Mouse (Mus musculus) forebrain, embryonic 13.5 days (tissue): Measurements from ENCODE around the gene Ccr10. TPM values are rescaled to one million over a fixed set of nuclear protein-coding genes. Genes with fewer than 3 reads are reported as not detected.

Experiments
- ATAC-seq: fragments of 200-750 bp; cut with Nextera tagmentation; 2 replicates; pipeline ENCODE4 v1.8.0; 2017
- H3K27ac ChIP-seq: fragments of 300-500 bp; sonication (generic); 2 replicates; pipeline ENCODE4 v1.5.1; 2015; ENCODE audit warnings: inconsistent platforms, mild to moderate bottlenecking, moderate library complexity
- H3K27me3 ChIP-seq: fragments of 300-500 bp; sonication (generic); 2 replicates; pipeline ENCODE4 v1.6.1; 2015; ENCODE audit warnings: mild to moderate bottlenecking, inconsistent platforms
- H3K36me3 ChIP-seq: fragments of 300-500 bp; sonication (generic); 2 replicates; pipeline ENCODE4 v1.6.1; 2015; ENCODE audit warnings: mild to moderate bottlenecking, inconsistent platforms; ENCODE audit not compliant: poor library complexity, severe bottlenecking
- H3K4me1 ChIP-seq: fragments of 300-500 bp; sonication (generic); 2 replicates; pipeline ENCODE4 v1.6.1; 2015; ENCODE audit warnings: inconsistent platforms
- H3K4me2 ChIP-seq: fragments of 300-500 bp; sonication (generic); 2 replicates; pipeline ENCODE4 v1.6.1; 2015; ENCODE audit warnings: inconsistent platforms, mild to moderate bottlenecking, moderate library complexity
- H3K4me3 ChIP-seq: fragments of 300-500 bp; sonication (generic); 2 replicates; pipeline ENCODE4 v1.5.1; 2015; ENCODE audit warnings: mild to moderate bottlenecking, inconsistent platforms
- H3K9ac ChIP-seq: fragments of 300-500 bp; sonication (generic); 2 replicates; pipeline ENCODE4 v1.6.1; 2015; ENCODE audit warnings: mild to moderate bottlenecking, inconsistent platforms
- H3K9me3 ChIP-seq: fragments of 300-500 bp; sonication (generic); replicated peaks from 2 replicates; pipeline ENCODE4 v1.6.1; 2016; ENCODE audit warnings: inconsistent platforms
- WGBS: fragments of 180-500 bp; shearing (Covaris S2); methylation state at CpG from one replicate; pipeline ENCODE4 v1.1.7; 2015; 5-methylcytosine and 5-hydroxymethylcytosine counted together
- polyA plus RNA-seq: library from polyadenylated mRNA; unstranded; fragments of >200 nt; fragmentation: Nextera tagmentation; extraction: Ambion mirVana; gene quantifications from 2 replicates; pipeline ENCODE4 v1.2.1, GENCODE M21; 2015

The Ccr10 gene
- polyA plus RNA-seq = 0.10 TPM in 1 of 2 replicates, not detected in the other

DNA sequence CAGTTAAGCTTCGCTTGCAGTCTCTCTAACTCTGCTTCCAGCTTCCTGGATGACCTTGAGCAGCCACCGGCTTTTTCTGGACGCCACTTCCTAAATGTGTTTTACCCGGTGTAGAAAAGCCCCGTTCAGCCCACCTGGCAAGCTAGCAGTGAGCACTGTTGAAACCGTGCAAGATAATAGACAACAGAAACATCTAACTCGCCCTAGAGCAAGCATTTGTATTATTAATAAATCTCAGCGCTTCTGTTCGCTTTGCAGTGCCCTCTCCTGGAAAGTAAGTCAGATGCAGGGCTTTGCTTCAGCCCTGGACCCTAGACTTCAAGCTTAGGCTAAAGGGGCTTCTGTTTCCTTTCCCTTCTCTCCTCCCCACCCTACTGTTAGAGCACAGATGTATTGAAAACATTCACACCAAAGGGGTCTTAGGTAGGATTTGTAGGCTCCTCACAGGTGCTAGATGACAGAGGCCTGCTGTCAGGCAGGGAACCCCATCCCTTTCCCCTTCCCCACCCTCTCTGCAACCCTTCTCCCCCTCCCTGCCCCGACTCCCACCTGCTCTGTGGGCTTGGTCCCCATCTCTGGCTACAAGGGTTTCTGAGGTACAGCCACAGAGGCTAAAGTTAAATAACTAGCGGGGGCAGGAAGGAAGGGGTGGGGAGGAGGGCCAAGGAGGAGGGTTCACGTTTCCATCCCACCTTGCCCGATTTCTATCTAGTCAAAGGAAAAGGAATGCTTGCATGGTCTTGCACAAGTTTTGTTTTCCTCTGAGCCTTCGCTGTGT is at the start of gene Ccr10:
Gene Ccr10 (minus strand): TSS at position 593 of the 778 bp plus-strand sequence.
- peak within 1 kb of the TSS; percentile 51 for H3K9ac ChIP-seq
- H3K27ac ChIP-seq = no peak within 1 kb of the TSS
- peaks cover 75% of the 10 kb centered on the region for H3K27me3 ChIP-seq
- H3K4me2 ChIP-seq = peak within 1 kb of the TSS; percentile 63
- WGBS = 26% methylated on average over 14 of the region's 14 CpGs
- ATAC-seq = no peak
- no peaks in the 10 kb centered on the region for H3K9me3 ChIP-seq
- peaks cover 68% of the 10 kb centered on the region for H3K4me1 ChIP-seq
- no peaks in the 10 kb centered on the region for H3K36me3 ChIP-seq
- H3K4me3 ChIP-seq = peak within 1 kb of the TSS; percentile 34

DNA sequence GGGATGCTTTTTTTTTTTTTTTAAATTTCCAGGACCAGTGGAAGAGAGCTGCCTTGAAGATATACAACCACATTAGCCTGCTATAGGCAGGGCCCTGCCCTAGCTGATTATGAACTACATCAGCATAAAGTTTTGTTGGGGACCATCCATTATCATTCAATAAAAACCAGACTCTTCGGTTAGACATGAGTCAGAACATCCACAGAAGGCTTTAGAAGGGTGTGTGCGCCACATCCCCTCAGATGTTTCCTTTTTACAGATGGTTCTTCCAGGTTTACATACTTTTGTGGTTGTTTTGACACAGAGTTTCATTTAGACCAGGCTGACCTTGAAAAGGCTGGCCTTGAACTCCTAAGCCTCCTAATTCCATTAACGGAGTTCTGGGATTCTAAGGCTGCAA is 49.1 kb upstream of the Ccr10 start:
- H3K9ac ChIP-seq = no peak overlapping the region
- no peak for ATAC-seq
- H3K4me3 ChIP-seq = no peak overlapping the region
- peaks cover 9% of the 10 kb centered on the region; the same call in 1 of the 2 replicates for H3K27me3 ChIP-seq
- no peaks in the 10 kb centered on the region for H3K9me3 ChIP-seq
- no peak overlapping the region for H3K4me2 ChIP-seq
- H3K36me3 ChIP-seq = no peaks in the 10 kb centered on the region
- 93% methylated on average over 3 of the region's 3 CpGs for WGBS
- no peak overlapping the region for H3K27ac ChIP-seq
- 0 out of 2 replicates have a peak, but pooled peaks cover 11% of the 10 kb centered on the region for H3K4me1 ChIP-seq

DNA sequence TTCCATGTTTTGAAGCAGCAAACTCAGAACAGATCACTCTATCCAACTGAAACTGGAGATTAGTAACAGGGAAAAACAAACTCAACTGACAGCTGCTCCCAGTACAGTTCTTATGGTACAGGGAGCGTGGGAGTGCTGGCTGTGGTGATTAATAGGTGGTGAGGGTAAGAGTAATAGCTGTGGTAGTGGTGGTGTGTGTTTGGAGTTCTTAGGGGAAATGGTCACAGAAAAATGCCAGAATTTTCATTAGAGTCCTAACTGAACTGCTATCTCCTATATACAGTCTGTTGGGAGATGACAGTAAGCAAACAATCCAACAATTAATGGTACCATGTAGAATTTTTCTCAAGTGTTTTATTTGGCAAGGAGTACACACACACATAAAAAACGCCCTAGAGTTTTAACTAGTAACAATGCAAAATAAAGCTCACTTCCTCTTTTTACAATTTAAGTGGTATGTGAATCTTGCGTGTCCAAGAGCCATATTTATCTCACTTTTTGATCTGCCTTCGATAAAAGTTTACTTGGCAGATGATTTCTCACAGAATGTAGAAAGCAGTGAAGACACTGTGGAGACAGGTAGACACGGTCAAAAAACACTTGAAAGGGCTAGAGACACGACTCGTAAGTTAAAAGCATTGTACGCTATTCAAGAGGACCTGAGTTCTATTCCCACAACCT is 46.2 kb upstream of the Ccr10 start:
- H3K36me3 ChIP-seq = no peaks in the 10 kb centered on the region
- 92% methylated on average over 8 of the region's 8 CpGs for WGBS
- ATAC-seq = no peak
- no peak overlapping the region for H3K9ac ChIP-seq
- H3K4me1 ChIP-seq = 0 out of 2 replicates have a peak, but pooled peaks cover 8% of the 10 kb centered on the region
- H3K27ac ChIP-seq = no peak overlapping the region
- no peak overlapping the region for H3K4me3 ChIP-seq
- H3K27me3 ChIP-seq = no peaks in the 10 kb centered on the region
- H3K9me3 ChIP-seq = no peaks in the 10 kb centered on the region
- no peak overlapping the region for H3K4me2 ChIP-seq

DNA sequence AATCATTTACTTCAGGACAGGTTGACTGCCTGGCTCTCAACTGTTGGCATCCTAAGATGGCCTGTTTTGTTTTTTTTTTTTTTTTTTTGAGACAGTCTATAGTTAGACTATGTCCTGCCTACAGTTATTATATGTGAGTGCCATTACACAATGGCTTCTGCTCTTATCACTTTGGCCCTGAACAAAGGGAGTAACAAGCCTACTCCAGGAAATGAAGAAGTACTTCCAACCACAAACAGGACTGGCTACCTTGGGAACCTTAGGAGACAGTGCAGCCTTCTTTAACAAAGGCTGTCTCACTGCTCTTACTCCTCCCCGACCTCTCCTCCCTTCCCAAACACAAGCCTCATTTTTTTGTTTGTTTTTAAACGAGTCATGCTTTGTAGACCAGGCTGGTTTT is 45.6 kb upstream of the Ccr10 start:
- H3K36me3 ChIP-seq = no peaks in the 10 kb centered on the region
- H3K4me3 ChIP-seq = no peak overlapping the region
- no peak overlapping the region for H3K4me2 ChIP-seq
- ATAC-seq = no peak
- H3K27ac ChIP-seq = no peak overlapping the region
- 0 out of 2 replicates have a peak, but pooled peaks cover 8% of the 10 kb centered on the region for H3K4me1 ChIP-seq
- no peaks in the 10 kb centered on the region for H3K27me3 ChIP-seq
- H3K9me3 ChIP-seq = no peaks in the 10 kb centered on the region
- no peak overlapping the region for H3K9ac ChIP-seq
- 64% methylated on average over 2 of the region's 2 CpGs for WGBS

DNA sequence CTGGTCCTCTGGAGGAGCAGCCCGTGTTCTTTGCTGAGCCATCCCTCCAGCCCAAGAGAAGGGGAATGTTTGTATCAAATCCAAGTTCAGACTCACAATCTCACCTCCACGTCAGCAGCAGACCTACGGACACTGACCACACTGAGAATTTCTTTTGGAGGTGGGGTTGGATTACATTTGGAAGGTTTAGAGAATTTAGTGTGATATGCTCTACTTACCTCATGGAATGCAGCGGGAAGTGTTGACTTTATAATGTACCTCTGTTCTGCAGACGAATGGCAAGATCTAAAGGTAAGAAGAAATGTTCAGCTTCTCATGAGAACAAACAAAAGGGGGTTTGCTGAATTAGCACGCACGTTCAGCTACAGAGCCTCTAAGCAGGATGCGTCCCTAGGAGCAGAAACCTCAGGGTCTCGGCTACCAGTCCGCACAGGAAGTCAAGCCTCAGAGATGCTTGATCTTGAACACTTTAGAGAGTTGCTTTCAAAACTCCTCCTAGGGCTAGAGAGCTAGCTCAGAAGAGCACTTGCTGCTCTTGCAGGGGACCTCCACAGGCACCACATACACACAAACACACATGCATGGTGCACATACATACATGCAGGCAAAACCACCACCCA is 43.3 kb upstream of the Ccr10 start:
- no peak for ATAC-seq
- Histone ChIP-seq H3K36me3 (peaks cover 16% of the 10 kb centered on the region; the same call in 1 of the 2 replicates), H3K4me2 (no peak overlapping the region), H3K27ac (no peak overlapping the region), H3K27me3 (no peaks in the 10 kb centered on the region), H3K9me3 (no peaks in the 10 kb centered on the region), H3K4me1 (no peaks in the 10 kb centered on the region), H3K4me3 (no peak overlapping the region), H3K9ac (no peak overlapping the region)
- 82% methylated on average over 10 of the region's 10 CpGs for WGBS

DNA sequence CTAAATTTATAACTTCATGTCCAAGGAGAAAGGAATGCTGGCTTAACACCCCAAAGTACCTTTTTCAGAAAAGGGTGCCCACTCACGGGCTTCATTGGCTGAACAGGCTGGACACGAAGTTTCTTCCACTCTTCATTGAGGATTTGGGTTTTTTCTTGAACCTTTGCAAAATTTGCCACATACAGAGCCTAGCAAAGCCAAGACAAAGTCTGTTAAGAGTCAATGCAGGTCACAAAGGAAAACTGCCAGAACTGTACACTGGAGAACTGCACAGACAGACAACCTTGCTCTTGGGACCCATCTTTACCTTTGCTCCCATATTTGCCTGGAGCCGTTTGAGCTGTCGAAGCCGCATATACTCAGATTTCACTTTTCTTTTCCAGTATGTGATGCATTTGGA is 41.7 kb upstream of the Ccr10 start:
- H3K4me1 ChIP-seq = no peaks in the 10 kb centered on the region
- H3K9ac ChIP-seq = no peak overlapping the region
- no peaks in the 10 kb centered on the region for H3K27me3 ChIP-seq
- ATAC-seq = no peak
- H3K27ac ChIP-seq = no peak overlapping the region
- WGBS = 93% methylated on average over 5 of the region's 5 CpGs
- H3K4me3 ChIP-seq = no peak overlapping the region
- H3K4me2 ChIP-seq = no peak overlapping the region
- H3K9me3 ChIP-seq = no peaks in the 10 kb centered on the region
- H3K36me3 ChIP-seq = peaks cover 26% of the 10 kb centered on the region

DNA sequence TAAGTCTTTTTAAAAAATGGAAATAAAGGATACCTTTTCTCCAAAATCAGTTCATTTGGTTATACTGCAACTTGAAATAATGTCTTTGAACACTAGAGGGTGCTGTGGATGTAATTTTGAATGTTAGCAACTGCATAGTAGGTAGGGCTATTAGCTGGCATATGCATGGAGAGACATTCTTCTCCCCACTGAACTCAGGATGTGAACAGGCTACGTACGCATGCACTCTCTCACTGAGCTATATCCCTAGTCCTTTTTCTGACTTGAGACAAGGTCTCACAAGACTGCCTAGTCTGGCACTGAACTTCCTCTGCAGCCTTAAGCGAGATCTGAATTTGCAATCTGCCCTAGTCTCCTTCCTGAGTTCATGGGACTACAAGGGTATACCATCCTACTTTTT is 36.7 kb upstream of the Ccr10 start:
- H3K9me3 ChIP-seq = no peaks in the 10 kb centered on the region
- no peak overlapping the region for H3K27ac ChIP-seq
- H3K4me1 ChIP-seq = no peaks in the 10 kb centered on the region
- no peaks in the 10 kb centered on the region for H3K27me3 ChIP-seq
- 40% methylated on average over 3 of the region's 3 CpGs for WGBS
- no peak overlapping the region for H3K4me3 ChIP-seq
- H3K36me3 ChIP-seq = peaks cover 46% of the 10 kb centered on the region
- H3K4me2 ChIP-seq = no peak overlapping the region
- no peak overlapping the region for H3K9ac ChIP-seq
- no peak for ATAC-seq

DNA sequence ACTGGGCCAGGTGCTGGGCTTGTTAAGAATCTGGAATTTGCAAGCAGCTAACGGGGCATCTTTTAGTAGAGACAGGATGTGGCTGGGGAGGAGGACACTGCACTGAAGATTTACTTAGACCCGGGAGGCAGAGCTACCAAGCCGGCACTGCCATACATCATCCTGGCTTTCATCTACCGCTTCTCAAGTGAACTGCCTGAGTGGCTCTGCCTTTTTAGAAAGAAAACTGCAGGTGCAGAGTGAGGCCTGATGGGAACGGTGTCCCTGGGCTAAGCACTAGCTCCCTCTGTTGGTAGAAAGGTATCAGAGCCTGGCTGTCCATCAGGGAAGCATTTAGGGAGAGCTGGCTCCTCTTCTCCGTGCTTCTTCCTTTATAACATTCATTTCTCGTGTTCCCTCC is 25.7 kb upstream of the Ccr10 start:
- no peak for ATAC-seq
- no peak overlapping the region for H3K27ac ChIP-seq
- no peak overlapping the region for H3K4me2 ChIP-seq
- H3K4me3 ChIP-seq = no peak overlapping the region
- 19% methylated on average over 7 of the region's 7 CpGs for WGBS
- H3K27me3 ChIP-seq = no peaks in the 10 kb centered on the region
- H3K9me3 ChIP-seq = no peaks in the 10 kb centered on the region
- H3K9ac ChIP-seq = 0 out of 2 replicates have a peak overlapping the region, but pooled peaks have one; percentile 5
- 0 out of 2 replicates have a peak, but pooled peaks cover 4% of the 10 kb centered on the region for H3K4me1 ChIP-seq
- H3K36me3 ChIP-seq = peaks cover 48% of the 10 kb centered on the region

DNA sequence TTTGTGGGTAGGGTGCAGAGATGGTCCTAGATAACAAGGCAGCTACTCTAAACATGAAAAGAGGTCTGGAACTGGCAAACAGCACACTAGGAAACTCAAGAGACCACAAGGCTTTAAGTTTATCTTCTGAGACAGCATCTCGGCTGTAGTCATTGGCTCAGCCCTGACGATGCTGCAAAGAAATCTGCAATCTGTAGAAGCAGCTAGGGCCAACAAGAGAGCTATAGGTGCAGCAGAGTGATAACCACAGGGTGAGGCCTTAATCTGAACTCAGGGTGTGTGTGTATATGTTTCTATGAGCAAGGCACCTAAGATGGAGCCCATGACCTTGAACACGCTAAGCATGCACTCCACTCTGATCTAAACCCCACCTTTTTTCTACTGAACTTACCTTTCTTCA is 24.3 kb upstream of the Ccr10 start:
- Histone ChIP-seq H3K4me3 (no peak overlapping the region), H3K27ac (no peak overlapping the region), H3K9ac (no peak overlapping the region), H3K27me3 (no peaks in the 10 kb centered on the region), H3K4me2 (no peak overlapping the region), H3K36me3 (peaks cover 53% of the 10 kb centered on the region), H3K9me3 (no peaks in the 10 kb centered on the region), H3K4me1 (0 out of 2 replicates have a peak, but pooled peaks cover 4% of the 10 kb centered on the region)
- ATAC-seq = no peak
- 92% methylated on average over 3 of the region's 3 CpGs for WGBS

DNA sequence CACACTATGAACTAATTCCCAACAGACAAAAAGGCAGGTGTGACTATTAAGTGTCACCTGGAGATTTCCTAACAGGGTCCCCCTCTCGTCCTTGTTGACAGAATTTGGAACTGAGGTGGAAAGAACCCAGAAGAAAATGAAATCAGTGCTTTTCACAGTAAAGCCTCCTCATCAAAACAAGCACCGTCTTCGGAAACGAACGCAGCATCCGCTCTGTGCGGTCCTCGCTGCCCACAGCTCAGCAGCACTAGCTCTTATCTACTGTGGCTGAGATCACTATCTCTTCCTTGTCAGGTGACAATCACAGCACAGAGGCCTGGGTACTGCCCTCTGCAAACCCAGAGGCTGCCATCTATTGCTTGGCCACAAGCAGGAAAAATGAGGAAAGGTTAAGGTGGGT is 20.9 kb upstream of the Ccr10 start:
- Histone ChIP-seq H3K4me3 (no peak overlapping the region), H3K27me3 (no peaks in the 10 kb centered on the region), H3K27ac (no peak overlapping the region), H3K4me1 (0 out of 2 replicates have a peak, but pooled peaks cover 4% of the 10 kb centered on the region), H3K9me3 (no peaks in the 10 kb centered on the region), H3K9ac (no peak overlapping the region), H3K36me3 (peaks cover 47% of the 10 kb centered on the region), H3K4me2 (no peak overlapping the region)
- WGBS = 92% methylated on average over 8 of the region's 8 CpGs
- no peak for ATAC-seq

DNA sequence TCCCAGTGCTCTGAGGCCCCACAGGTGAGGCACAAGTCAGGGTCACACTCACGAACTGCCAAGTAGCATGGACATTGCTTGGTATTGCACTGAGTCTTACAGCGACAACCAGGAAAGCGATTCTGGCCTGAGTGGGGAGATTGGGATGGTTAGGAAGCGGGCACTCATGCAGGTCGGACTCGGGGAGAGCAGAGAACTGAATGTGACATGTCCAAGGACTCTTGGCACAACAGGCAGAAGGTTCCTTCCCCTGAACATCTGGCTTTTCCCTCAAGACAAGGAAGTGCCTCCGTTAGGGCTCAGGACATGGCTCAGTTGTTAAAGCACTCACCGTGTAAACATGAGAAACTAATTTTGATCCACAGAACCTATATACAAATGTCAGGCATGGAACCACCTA is 20.3 kb upstream of the Ccr10 start:
- peaks cover 4% of the 10 kb centered on the region; the same call in 1 of the 2 replicates for H3K4me1 ChIP-seq
- 90% methylated on average over 8 of the region's 8 CpGs for WGBS
- H3K9ac ChIP-seq = no peak overlapping the region
- H3K4me2 ChIP-seq = no peak overlapping the region
- no peak overlapping the region for H3K4me3 ChIP-seq
- ATAC-seq = no peak
- no peak overlapping the region for H3K27ac ChIP-seq
- no peaks in the 10 kb centered on the region for H3K27me3 ChIP-seq
- no peaks in the 10 kb centered on the region for H3K9me3 ChIP-seq
- H3K36me3 ChIP-seq = peaks cover 47% of the 10 kb centered on the region

DNA sequence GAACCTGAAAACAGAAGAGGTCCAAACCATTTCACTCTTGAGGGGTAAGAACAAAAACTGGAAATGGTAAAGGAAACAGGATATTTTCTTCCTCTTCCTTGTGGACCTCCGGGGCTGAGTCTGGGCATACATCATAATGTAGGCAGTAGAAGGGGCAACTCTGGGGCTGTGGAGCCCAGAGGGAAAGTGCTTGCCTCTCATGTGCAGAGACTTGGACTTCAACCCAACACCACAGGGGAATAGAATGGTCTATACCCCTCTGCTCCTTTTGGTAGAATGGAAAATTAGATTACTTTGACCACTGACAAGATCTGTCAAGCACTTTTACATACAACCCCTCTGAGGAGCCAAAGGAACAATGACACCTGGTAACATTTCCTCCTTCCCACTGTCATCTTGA is 19.9 kb upstream of the Ccr10 start:
- no peaks in the 10 kb centered on the region for H3K9me3 ChIP-seq
- H3K4me1 ChIP-seq = peaks cover 8% of the 10 kb centered on the region
- no peak overlapping the region for H3K9ac ChIP-seq
- peaks cover 47% of the 10 kb centered on the region for H3K36me3 ChIP-seq
- ATAC-seq = no peak
- H3K27ac ChIP-seq = no peak overlapping the region
- H3K4me2 ChIP-seq = no peak overlapping the region
- 89% methylated on average over 1 of the region's 1 CpGs for WGBS
- H3K27me3 ChIP-seq = no peaks in the 10 kb centered on the region
- H3K4me3 ChIP-seq = no peak overlapping the region
